Mouse (Mus musculus) forebrain, postnatal 0 days (tissue): ENCODE measurements at regions not wholly inside any gene's neighbourhood (a gene's known extent, or its start where the extent isn't known, plus 50 kb on each side); places are given as distances from the start of the nearest gene placed in this dataset.

Experiments used
- ATAC-seq: fragments of 200-750 bp; cut with Nextera tagmentation; 2 replicates; pipeline ENCODE4 v1.8.0; 2017; ENCODE audit warnings: mild to moderate bottlenecking, moderate library complexity
- DNase-seq: peaks from one replicate; pipeline ENCODE4 v3.0.0-alpha.2; 2015
- H3K27ac ChIP-seq: fragments of 300-500 bp; sonication (generic); 2 replicates; pipeline ENCODE4 v1.5.1; 2014; ENCODE audit warnings: low read depth, mild to moderate bottlenecking, antibody characterized with exemption, low read length, moderate library complexity, mixed read lengths
- H3K27me3 ChIP-seq: fragments of 300-500 bp; sonication (generic); 2 replicates; pipeline ENCODE4 v1.6.1; 2014; ENCODE audit warnings: mild to moderate bottlenecking, low read length, mixed read lengths; ENCODE audit not compliant: insufficient read depth
- H3K36me3 ChIP-seq: fragments of 300-500 bp; sonication (generic); 2 replicates; pipeline ENCODE4 v1.6.1; 2014; ENCODE audit warnings: mild to moderate bottlenecking, moderate library complexity; ENCODE audit not compliant: insufficient read depth
- H3K4me1 ChIP-seq: fragments of 300-500 bp; sonication (generic); 2 replicates; pipeline ENCODE4 v1.6.1; 2014; ENCODE audit warnings: antibody characterized with exemption; ENCODE audit not compliant: insufficient read depth
- H3K4me2 ChIP-seq: fragments of 300-500 bp; sonication (generic); 2 replicates; pipeline ENCODE4 v1.6.1; 2014; ENCODE audit warnings: low read depth, mild to moderate bottlenecking, moderate library complexity
- H3K4me3 ChIP-seq: fragments of 300-500 bp; sonication (generic); 2 replicates; pipeline ENCODE4 v1.5.1; 2014; ENCODE audit warnings: low read depth, low read length, mixed read lengths
- H3K9ac ChIP-seq: fragments of 300-500 bp; sonication (generic); 2 replicates; pipeline ENCODE4 v1.6.1; 2014; ENCODE audit warnings: mild to moderate bottlenecking
- H3K9me3 ChIP-seq: fragments of 300-500 bp; sonication (generic); 2 replicates; pipeline ENCODE4 v1.6.1; 2016; ENCODE audit warnings: low read length
- CTCF ChIP-seq: sonication (generic); IDR thresholded peaks from 2 replicates; pipeline ENCODE4 v1.5.1; 2016; ENCODE audit warnings: antibody characterized with exemption, control low read depth, low read depth
- WGBS: fragments of 180-500 bp; shearing (Covaris S2); extraction: QIAGEN DNeasy Blood & Tissue Kit; methylation state at CpG from one replicate; pipeline ENCODE4 v1.1.7; 2014; 5-methylcytosine and 5-hydroxymethylcytosine counted together

GRCm38 (mm10) chr10:51056950-51057349, 162.4 kb downstream of the Sim1 start:
- no peak overlapping the region for H3K4me3 ChIP-seq
- no peak overlapping the region for H3K4me2 ChIP-seq
- no peaks in the 10 kb centered on the region for H3K4me1 ChIP-seq
- H3K9me3 ChIP-seq = no peaks in the 10 kb centered on the region
- ATAC-seq = no peak
- no peaks in the 10 kb centered on the region for H3K36me3 ChIP-seq
- DNase-seq = no peak
- no peak overlapping the region for H3K27ac ChIP-seq
- no peaks in the 10 kb centered on the region for H3K27me3 ChIP-seq
- WGBS = 8% methylated on average over 1 of the region's 1 CpGs
- TF ChIP-seq CTCF = no peak
- no peak overlapping the region for H3K9ac ChIP-seq

- H3K27me3 ChIP-seq = no peaks in the 10 kb centered on the region
- no peaks in the 10 kb centered on the region for H3K4me1 ChIP-seq
- no peaks in the 10 kb centered on the region for H3K9me3 ChIP-seq
- no peaks in the 10 kb centered on the region for H3K36me3 ChIP-seq
- no peak overlapping the region for H3K27ac ChIP-seq
- no peak overlapping the region for H3K9ac ChIP-seq
- TF ChIP-seq CTCF = no peak
- 88% methylated on average over 5 of the region's 5 CpGs for WGBS
- no peak overlapping the region for H3K4me2 ChIP-seq
- no peak for DNase-seq
- ATAC-seq = no peak
- no peak overlapping the region for H3K4me3 ChIP-seq
Measured at GRCm38 (mm10) chr10:51058333-51058732, 163.8 kb downstream of the Sim1 start.

GRCm38 (mm10) chr10:51101590-51101989, 207.0 kb downstream of the Sim1 start:
- Histone ChIP-seq H3K9me3 (no peaks in the 10 kb centered on the region), H3K4me3 (no peak overlapping the region), H3K4me1 (no peaks in the 10 kb centered on the region), H3K27ac (no peak overlapping the region), H3K9ac (no peak overlapping the region), H3K36me3 (no peaks in the 10 kb centered on the region), H3K27me3 (no peaks in the 10 kb centered on the region), H3K4me2 (no peak overlapping the region)
- ATAC-seq = no peak
- 97% methylated on average over 1 of the region's 1 CpGs for WGBS
- TF ChIP-seq CTCF = no peak
- no peak for DNase-seq

- ATAC-seq = no peak
- Histone ChIP-seq H3K27me3 (no peaks in the 10 kb centered on the region), H3K9me3 (no peaks in the 10 kb centered on the region), H3K9ac (no peak overlapping the region), H3K27ac (no peak overlapping the region), H3K4me1 (peaks cover 5% of the 10 kb centered on the region), H3K4me2 (no peak overlapping the region), H3K4me3 (no peak overlapping the region), H3K36me3 (no peaks in the 10 kb centered on the region)
- no peak for DNase-seq
- TF ChIP-seq CTCF = no peak
Measured at GRCm38 (mm10) chr10:51151833-51152232, 257.3 kb downstream of the Sim1 start.

GRCm38 (mm10) chr10:51153484-51153985, 259.0 kb downstream of the Sim1 start:
- H3K27ac ChIP-seq = no peak overlapping the region
- no peaks in the 10 kb centered on the region for H3K27me3 ChIP-seq
- H3K36me3 ChIP-seq = no peaks in the 10 kb centered on the region
- peak overlapping the region; percentile 42 for H3K4me2 ChIP-seq
- H3K4me1 ChIP-seq = peaks cover 5% of the 10 kb centered on the region
- DNase-seq (peak; percentile 59), ATAC-seq (peak; percentile 89)
- 0 out of 2 replicates have a peak overlapping the region, but pooled peaks have one; percentile 19 for H3K9ac ChIP-seq
- TF ChIP-seq CTCF = no peak
- peak overlapping the region; percentile 19 for H3K4me3 ChIP-seq
- WGBS = 6% methylated on average over 13 of the region's 13 CpGs
- H3K9me3 ChIP-seq = no peaks in the 10 kb centered on the region

GRCm38 (mm10) chr10:51154016-51154415, 259.5 kb downstream of the Sim1 start:
- H3K9ac ChIP-seq = no peak overlapping the region
- no peak overlapping the region for H3K27ac ChIP-seq
- peak overlapping the region; percentile 42; the same call in 1 of the 2 replicates for H3K4me2 ChIP-seq
- no peaks in the 10 kb centered on the region for H3K27me3 ChIP-seq
- no peak overlapping the region; the same call in 1 of the 2 replicates for H3K4me3 ChIP-seq
- H3K36me3 ChIP-seq = no peaks in the 10 kb centered on the region
- 0 out of 2 replicates have a peak, but pooled peaks have one; percentile 2 for ATAC-seq
- H3K4me1 ChIP-seq = peaks cover 5% of the 10 kb centered on the region
- peak; percentile 12 for DNase-seq
- TF ChIP-seq CTCF = no peak
- WGBS = 11% methylated on average over 2 of the region's 2 CpGs
- no peaks in the 10 kb centered on the region for H3K9me3 ChIP-seq

- Histone ChIP-seq H3K9ac (no peak overlapping the region), H3K4me1 (peaks cover 5% of the 10 kb centered on the region), H3K9me3 (no peaks in the 10 kb centered on the region), H3K27me3 (no peaks in the 10 kb centered on the region), H3K4me2 (no peak overlapping the region), H3K36me3 (no peaks in the 10 kb centered on the region), H3K27ac (no peak overlapping the region), H3K4me3 (no peak overlapping the region)
- no peak for TF ChIP-seq CTCF
- 73% methylated on average over 2 of the region's 2 CpGs for WGBS
- no peak for DNase-seq
- no peak for ATAC-seq
Measured at GRCm38 (mm10) chr10:51154743-51155142, 260.2 kb downstream of the Sim1 start.
